Mouse (Mus musculus) telencephalon, adult 2 months (tissue): ENCODE measurements around the gene Tstd3.

Source experiments
- DNase-seq: peaks from one replicate; pipeline ENCODE4 v3.0.0-alpha.2; 2011; ENCODE audit warnings: low read depth, low spot score

The Tstd3 gene

GRCm38 (mm10) chr4:21766863-21767304 lies at the start of gene Tstd3, which contains the start of gene Usp45:
TSS of gene Tstd3 (minus strand) at chr4:21767212.
TSS of gene Usp45 (plus strand) at chr4:21767156.
- DNase-seq, result peak; percentile 58

- DNase-seq, result peak; percentile 26
These were observed 47.0 kb upstream of the Tstd3 start for GRCm38 (mm10) chr4:21814029-21814428.

- no peak for DNase-seq
These were observed 45.6 kb upstream of the Tstd3 start for GRCm38 (mm10) chr4:21812635-21813034.

GRCm38 (mm10) chr4:21810608-21811007 lies 43.6 kb upstream of the Tstd3 start:
- no peak for DNase-seq

GRCm38 (mm10) chr4:21807204-21807603 lies 40.2 kb upstream of the Tstd3 start:
- DNase-seq, result no peak

- DNase-seq, result no peak
These were observed 34.6 kb upstream of the Tstd3 start for GRCm38 (mm10) chr4:21801620-21802019.

GRCm38 (mm10) chr4:21801013-21801412 lies 34.0 kb upstream of the Tstd3 start:
- no peak for DNase-seq

GRCm38 (mm10) chr4:21793631-21794030 lies 26.6 kb upstream of the Tstd3 start:
- DNase-seq, result peak; percentile 8

GRCm38 (mm10) chr4:21789836-21790235 lies 22.8 kb upstream of the Tstd3 start:
- no peak for DNase-seq

- no peak for DNase-seq
These were observed 21.9 kb upstream of the Tstd3 start for GRCm38 (mm10) chr4:21788903-21789302.

GRCm38 (mm10) chr4:21786268-21786667 lies 19.3 kb upstream of the Tstd3 start:
- DNase-seq, result no peak

GRCm38 (mm10) chr4:21780816-21781726 lies 14.1 kb upstream of the Tstd3 start:
- no peak for DNase-seq

GRCm38 (mm10) chr4:21776946-21777265 lies 9.9 kb upstream of the Tstd3 start:
- no peak for DNase-seq

GRCm38 (mm10) chr4:21776091-21776945 lies 9.3 kb upstream of the Tstd3 start:
- peak; percentile 89 for DNase-seq

GRCm38 (mm10) chr4:21772306-21772705 lies 5.3 kb upstream of the Tstd3 start:
- no peak for DNase-seq

GRCm38 (mm10) chr4:21771064-21771463 lies 4.1 kb upstream of the Tstd3 start:
- no peak for DNase-seq

- DNase-seq, result no peak
These were observed 695 bp downstream of the Tstd3 start for GRCm38 (mm10) chr4:21766171-21766862.

GRCm38 (mm10) chr4:21763827-21764226 lies 3.2 kb downstream of the Tstd3 start:
- no peak for DNase-seq

- DNase-seq, result no peak
These were observed 5.4 kb downstream of the Tstd3 start for GRCm38 (mm10) chr4:21761416-21762160.

GRCm38 (mm10) chr4:21758860-21759259 lies 8.2 kb downstream of the Tstd3 start:
- no peak for DNase-seq
